Mouse (Mus musculus) left cerebral cortex, postnatal 14 days (tissue): Measurements from ENCODE around the gene Rab35. TPM values are rescaled to one million over a fixed set of nuclear protein-coding genes. Genes with fewer than 3 reads are reported as not detected.

Experiments used
- DNase-seq, 2 experiments: peaks; one replicate each; pipeline ENCODE4 v3.0.0; 2021 to 2022; ENCODE audit warnings: low spot score in 2 of 2, mixed read lengths in 1 of 2
- intact Hi-C: fragments of 180-260 bp; cut with DNase I; formaldehyde crosslinking; loops from one replicate; pipeline ENCODE4 v1.15.1; 2025
- microRNA-seq, 2 experiments: library from miRNA; unstranded; fragments of <30 nt; microRNA quantifications; one replicate each; pipeline ENCODE4 v1.2.0; 2022
- total RNA-seq, 2 experiments: library from RNA; stranded (reverse); gene quantifications; 2 replicates each; pipeline ENCODE4 v1.2.3; 2021

Rab35 gene
- total RNA-seq, 2 experiments from 2014 or later, result 85.5 to 86.3 TPM

- intact Hi-C loops, result no loop called here
- no peak for DNase-seq
Observed at GRCm38 (mm10) chr5:115685126-115685525, 53.4 kb downstream of the Rab35 start.

GRCm38 (mm10) chr5:115686716-115687115 is 55.0 kb downstream of the Rab35 start:
- no peak for DNase-seq
- intact Hi-C loops, result no loop called here

- no peak for DNase-seq
- intact Hi-C loops, result no loop called here
Observed at GRCm38 (mm10) chr5:115693271-115693670, 61.6 kb downstream of the Rab35 start.

GRCm38 (mm10) chr5:115695191-115695770 is 63.6 kb downstream of the Rab35 start:
- peak in 1 of 2 experiments; percentile 17 for DNase-seq
- intact Hi-C loops, result no loop called here

GRCm38 (mm10) chr5:115696811-115697210 is 65.1 kb downstream of the Rab35 start:
- intact Hi-C loops, result no loop called here
- DNase-seq, result no peak

Small RNA genes lying within 50 kb of the gene (microRNA-seq; reads per million reads assigned to microRNA genes)
- gene Mir7030, result 0.53 to 0.67 reads per million in 2 experiments

Other genes starting within 250 kb of the Rab35 start
- gene Msi1, start 202.3 kb upstream of the Rab35 start, total RNA-seq, result 10 to 100 TPM; 45.4 to 54.0 TPM
- gene Pla2g1b, start 165.6 kb upstream of the Rab35 start, total RNA-seq, result not detected
- 10 to 100 TPM; 27.4 to 27.7 TPM for gene Sirt4, start 147.2 kb upstream of the Rab35 start, total RNA-seq
- gene Pxn, start 125.2 kb upstream of the Rab35 start, total RNA-seq, result 10 to 100 TPM; 20.8 to 22.1 TPM
- 100 to 1,000 TPM; 286 to 303 TPM for gene Rplp0, start 72.4 kb upstream of the Rab35 start, total RNA-seq
- gene Gcn1l1, start 66.7 kb upstream of the Rab35 start, total RNA-seq, result 10 to 100 TPM; 64.0 to 69.7 TPM
- gene Bicdl1, start 99.7 kb downstream of the Rab35 start, total RNA-seq, result 100 to 1,000 TPM; 118 to 125 TPM
- gene Cit, start 213.4 kb downstream of the Rab35 start, total RNA-seq, result 100 to 1,000 TPM; 149 to 175 TPM